Mouse (Mus musculus): ENCODE results near the gene Gm8660. TPM values are rescaled to one million over a fixed set of nuclear protein-coding genes. Genes with fewer than 3 reads are reported as not detected.
"Not testable (repeated sequence)": the region's sequence is repeated elsewhere in the genome, so short reads cannot be mapped to it uniquely, and the experiment has no call there.

The Gm8660 gene
- polyA plus RNA-seq (2014; fragmentation: Nextera tagmentation; extraction: Ambion mirVana): not detected in 2 replicates

DNA sequence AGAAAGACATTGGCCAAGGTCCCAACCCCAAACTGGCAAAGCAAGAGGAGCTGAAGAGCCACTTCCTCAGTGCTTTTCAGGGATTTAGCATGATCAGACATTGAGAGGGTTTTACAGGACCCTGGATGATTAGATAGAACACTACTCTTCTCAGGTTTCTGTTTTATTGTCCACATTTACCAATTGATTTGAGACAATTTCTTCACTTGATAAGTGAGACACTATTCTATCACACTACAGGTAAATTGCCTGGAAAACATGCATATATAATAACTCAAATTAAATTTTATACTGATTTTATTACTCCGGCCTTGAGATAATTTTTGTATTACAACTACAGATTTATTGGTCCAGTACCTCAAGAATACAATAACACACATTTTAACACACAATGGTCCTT lies at the start of gene Gm8660:
Gm8660 (minus strand) TSS at position 101 of the 400 bp plus-strand sequence.
- WGBS: no CpG with 5 or more reads among the region's 1 CpGs
- H3K4me3 ChIP-seq (ENCODE audit: low read depth, low read length); ATAC-seq (ENCODE audit: low FRiP score); H3K9me3 ChIP-seq (ENCODE audit: control insufficient read depth, low read length); H3K36me3 ChIP-seq (ENCODE audit: control insufficient read depth, insufficient read depth, low read length); H3K27ac ChIP-seq (ENCODE audit: low read depth, low read length); H3K4me2 ChIP-seq (replicated peaks; ENCODE audit: low read depth, low read length); H3K4me1 ChIP-seq (replicated peaks; ENCODE audit: control insufficient read depth, insufficient read depth, low read length); DNase-seq (ENCODE audit: low spot score); H3K27me3 ChIP-seq (ENCODE audit: control insufficient read depth, insufficient read depth, low read length); H3K9ac ChIP-seq (ENCODE audit: low read depth, low read length): not testable (repeated sequence)

DNA sequence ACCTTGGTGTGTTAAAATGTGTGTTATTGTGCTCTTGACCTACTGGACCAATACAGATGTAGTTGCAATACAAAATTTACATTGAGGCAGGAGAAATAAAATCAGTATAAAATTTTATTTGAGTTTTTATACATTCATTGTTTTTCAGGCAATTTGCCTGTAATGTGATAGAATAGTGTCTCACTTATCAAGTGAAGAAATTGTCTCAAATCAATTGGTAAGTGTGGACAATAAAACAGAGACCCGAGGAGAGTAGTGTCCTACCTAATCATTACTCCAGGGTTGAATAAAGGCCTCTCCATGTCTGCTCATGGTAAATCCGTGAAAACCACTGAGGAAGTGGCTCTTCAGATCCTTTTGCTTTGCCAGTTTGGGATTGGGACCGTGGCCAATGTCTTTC lies 42.4 kb upstream of the Gm8660 start, which contains the start of gene Vmn1r148:
Vmn1r148 (plus strand) TSS at position 301 of the 400 bp plus-strand sequence.
- H3K4me3 ChIP-seq (ENCODE audit: low read depth, low read length); DNase-seq (ENCODE audit: low spot score); H3K9me3 ChIP-seq (ENCODE audit: control insufficient read depth, low read length); H3K36me3 ChIP-seq (ENCODE audit: control insufficient read depth, insufficient read depth, low read length); H3K4me1 ChIP-seq (replicated peaks; ENCODE audit: control insufficient read depth, insufficient read depth, low read length); H3K27ac ChIP-seq (ENCODE audit: low read depth, low read length); H3K27me3 ChIP-seq (ENCODE audit: control insufficient read depth, insufficient read depth, low read length); ATAC-seq (ENCODE audit: low FRiP score); H3K4me2 ChIP-seq (replicated peaks; ENCODE audit: low read depth, low read length); H3K9ac ChIP-seq (ENCODE audit: low read depth, low read length): not testable (repeated sequence)
- WGBS: no CpG with 5 or more reads among the region's 3 CpGs

DNA sequence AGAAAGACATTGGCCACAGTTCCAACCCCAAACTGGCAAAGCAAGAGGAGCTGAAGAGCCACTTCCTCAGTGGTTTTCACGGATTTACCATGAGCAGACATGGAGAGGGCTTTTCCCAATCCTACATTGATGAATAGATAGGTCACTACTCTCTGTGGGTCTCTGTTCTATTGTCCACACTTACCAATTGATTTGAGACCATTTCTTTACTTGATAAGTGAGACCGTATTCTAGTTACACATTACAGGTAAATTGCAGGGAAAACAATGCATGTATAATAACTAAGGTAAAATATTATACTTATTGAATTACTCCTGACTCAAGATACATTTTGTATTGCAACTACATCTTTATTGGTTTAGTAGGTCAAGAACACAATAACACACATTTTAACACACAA lies 41.2 kb downstream of the Gm8660 start, which contains the start of gene Gm4187:
Gm4187 (minus strand) TSS at position 101 of the 400 bp plus-strand sequence.
- H3K36me3 ChIP-seq (ENCODE audit: control insufficient read depth, insufficient read depth, low read length); ATAC-seq (ENCODE audit: low FRiP score); H3K27me3 ChIP-seq (ENCODE audit: control insufficient read depth, insufficient read depth, low read length); H3K4me3 ChIP-seq (ENCODE audit: low read depth, low read length); H3K27ac ChIP-seq (ENCODE audit: low read depth, low read length); H3K4me1 ChIP-seq (replicated peaks; ENCODE audit: control insufficient read depth, insufficient read depth, low read length); H3K9me3 ChIP-seq (ENCODE audit: control insufficient read depth, low read length); H3K9ac ChIP-seq (ENCODE audit: low read depth, low read length); H3K4me2 ChIP-seq (replicated peaks; ENCODE audit: low read depth, low read length); DNase-seq (ENCODE audit: low spot score): not testable (repeated sequence)
- WGBS: no CpG with 5 or more reads among the region's 2 CpGs

Other genes starting within 250 kb of the Gm8660 start
- not detected in 2 replicates for gene Gm10666, start 236.3 kb downstream of the Gm8660 start, polyA plus RNA-seq (2014; fragmentation: Nextera tagmentation; extraction: Ambion mirVana)
- gene Vmn1r142, start 207.0 kb downstream of the Gm8660 start, polyA plus RNA-seq (2014; fragmentation: Nextera tagmentation; extraction: Ambion mirVana): not detected in 2 replicates
- gene Vmn1r143, start 181.7 kb downstream of the Gm8660 start, polyA plus RNA-seq (2014; fragmentation: Nextera tagmentation; extraction: Ambion mirVana): not detected in 2 replicates
- not detected in 2 replicates for gene Gm8653, start 169.8 kb downstream of the Gm8660 start, polyA plus RNA-seq (2014; fragmentation: Nextera tagmentation; extraction: Ambion mirVana)
- not detected in 2 replicates for gene Gm8453, start 141.6 kb downstream of the Gm8660 start, polyA plus RNA-seq (2014; fragmentation: Nextera tagmentation; extraction: Ambion mirVana)
- not detected in 2 replicates for gene Gm4187, start 41.3 kb downstream of the Gm8660 start, polyA plus RNA-seq (2014; fragmentation: Nextera tagmentation; extraction: Ambion mirVana)
- gene Vmn1r148, start 42.5 kb upstream of the Gm8660 start, polyA plus RNA-seq (2014; fragmentation: Nextera tagmentation; extraction: Ambion mirVana): not detected in 2 replicates
- not detected in 2 replicates for gene Vmn1r149, start 67.2 kb upstream of the Gm8660 start, polyA plus RNA-seq (2014; fragmentation: Nextera tagmentation; extraction: Ambion mirVana)
- not detected in 2 replicates for gene Gm10665, start 93.0 kb upstream of the Gm8660 start, polyA plus RNA-seq (2014; fragmentation: Nextera tagmentation; extraction: Ambion mirVana)
- not detected in 2 replicates for gene Vmn1r151, start 128.6 kb upstream of the Gm8660 start, polyA plus RNA-seq (2014; fragmentation: Nextera tagmentation; extraction: Ambion mirVana)
- gene Vmn1r152, start 151.9 kb upstream of the Gm8660 start, polyA plus RNA-seq (2014; fragmentation: Nextera tagmentation; extraction: Ambion mirVana): not detected in 2 replicates
- not detected in 2 replicates for gene Gm8677, start 163.8 kb upstream of the Gm8660 start, polyA plus RNA-seq (2014; fragmentation: Nextera tagmentation; extraction: Ambion mirVana)
- not detected in 2 replicates for gene Gm4201, start 194.3 kb upstream of the Gm8660 start, polyA plus RNA-seq (2014; fragmentation: Nextera tagmentation; extraction: Ambion mirVana)
- not detected in 2 replicates for gene Gm4565, start 217.1 kb upstream of the Gm8660 start, polyA plus RNA-seq (2014; fragmentation: Nextera tagmentation; extraction: Ambion mirVana)